ENCODE assay signal across 18 mouse cellular contexts in the genomic region with DNA sequence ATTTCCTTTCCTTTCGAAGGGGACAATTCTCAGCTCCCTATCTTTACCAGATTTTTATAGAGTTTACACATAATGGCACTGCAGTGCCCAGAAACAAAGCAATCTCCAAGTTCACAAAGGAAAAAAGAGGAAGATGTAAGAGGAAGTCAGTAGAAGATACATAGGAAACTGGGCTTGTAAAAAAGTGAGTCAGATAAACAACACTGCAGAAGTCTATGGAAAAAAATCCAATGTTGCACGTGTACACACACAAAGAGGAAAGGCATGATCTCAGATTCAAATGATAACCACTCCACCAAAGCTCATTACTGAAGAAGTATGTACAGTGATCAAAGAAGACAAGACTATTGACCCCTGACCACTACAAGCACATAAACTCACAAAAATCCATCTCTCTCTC. TPM values are rescaled to one million over a fixed set of nuclear protein-coding genes. Genes with fewer than 3 reads are reported as not detected.
DNase-seq lines count a peak whose midpoint lies in the region; ATAC-seq and TF ChIP-seq lines count a peak whose summit lies in the region.
"Had no signal": no experiment of that assay in that cellular context is flagged by ENCODE, and none has a peak within 500 bp of the region (broad histone marks: within the 10 kb centered on the region; RNA-seq: fewer than 3 reads in every experiment).

No protein-coding gene starts in this region.

- 40% methylated on average over 2 of the region's 2 CpGs for WGBS in heart, embryonic 16.5 days
- 32% methylated on average over 2 of the region's 2 CpGs for WGBS in heart, adult 2 months
- 80% methylated on average over 2 of the region's 2 CpGs for WGBS in hindbrain, embryonic 12.5 days

- H3K9ac ChIP-seq in heart, embryonic 16.5 days (ENCODE audit: low read length): no peak overlapping the region
- H3K9ac ChIP-seq in heart, adult 2 months (ENCODE audit: low read depth, low read length): no peak overlapping the region
- H3K9ac ChIP-seq in MEL (ENCODE audit: control insufficient read depth, low read depth, low read length, poor library complexity, severe bottlenecking): no peak overlapping the region
- H3K9ac ChIP-seq in hindbrain, embryonic 12.5 days: no peak overlapping the region
- H3K9ac ChIP-seq: hindbrain, embryonic 15.5 days; liver, embryonic 13.5 days had no signal

- no peaks in the 10 kb centered on the region for H3K36me3 ChIP-seq in heart, embryonic 16.5 days (ENCODE audit: control insufficient read depth, insufficient read depth)
- no peaks in the 10 kb centered on the region for H3K36me3 ChIP-seq in heart, adult 2 months (ENCODE audit: control insufficient read depth, insufficient read depth, low read length)
- H3K36me3 ChIP-seq in MEL (ENCODE audit: control insufficient read depth in 1 of 2, insufficient read depth in 2 of 2, low read length in 2 of 2): no peaks in the 10 kb centered on the region; a peak in 1 of 4 replicates
- no peaks in the 10 kb centered on the region for H3K36me3 ChIP-seq in hindbrain, embryonic 12.5 days
- H3K36me3 ChIP-seq: forebrain, embryonic 10.5 days; hindbrain, embryonic 15.5 days; liver, embryonic 13.5 days; midbrain, embryonic 10.5 days had no signal

- no peak for TF ChIP-seq EP300 in heart, adult 2 months (IDR thresholded peaks at IDR 0.05; ENCODE audit: insufficient read depth, low read depth, low read length)
- TF ChIP-seq EP300 in MEL (IDR thresholded peaks at IDR 0.05; ENCODE audit: low read depth in 1 of 2, low read length in 2 of 2): peak in 1 of 2 experiments; percentile 63; a peak in 2 of 4 replicates

- H3K4me1 ChIP-seq in heart, embryonic 16.5 days (ENCODE audit: control insufficient read depth, insufficient read depth, low read length): no peaks in the 10 kb centered on the region
- no peaks in the 10 kb centered on the region for H3K4me1 ChIP-seq in heart, adult 2 months (ENCODE audit: control insufficient read depth, insufficient read depth, low read length)
- H3K4me1 ChIP-seq in MEL (ENCODE audit: control insufficient read depth in 1 of 2, insufficient read depth in 2 of 2, low read length in 2 of 2): no peaks in the 10 kb centered on the region; a peak in 1 of 4 replicates
- H3K4me1 ChIP-seq in brown adipose tissue, adult 24 weeks (ENCODE audit: control insufficient read depth, insufficient read depth, insufficient read length, low read length): no peaks in the 10 kb centered on the region; the same call in 1 of the 2 replicates
- no peaks in the 10 kb centered on the region for H3K4me1 ChIP-seq in hindbrain, embryonic 12.5 days
- H3K4me1 ChIP-seq: forebrain, embryonic 10.5 days; hindbrain, embryonic 15.5 days; liver, embryonic 13.5 days had no signal

- 0 out of 2 replicates have a peak overlapping the region, but pooled peaks have one; percentile 10 for H3K27ac ChIP-seq in heart, embryonic 16.5 days (ENCODE audit: low read length)
- no peak overlapping the region for H3K27ac ChIP-seq in heart, adult 2 months
- no peak overlapping the region for H3K27ac ChIP-seq in MEL (ENCODE audit: control insufficient read depth, low read depth, low read length)
- 0 out of 2 replicates have a peak overlapping the region, but pooled peaks have one; percentile 48 for H3K27ac ChIP-seq in brown adipose tissue, adult 24 weeks (replicated peaks; ENCODE audit: low read depth, low read length)
- H3K27ac ChIP-seq in hindbrain, embryonic 12.5 days: no peak overlapping the region
- H3K27ac ChIP-seq: forebrain, embryonic 10.5 days; hindbrain, embryonic 15.5 days; liver, embryonic 13.5 days; midbrain, embryonic 10.5 days; stomach, postnatal 0 days had no signal

- H3K27me3 ChIP-seq in heart, embryonic 16.5 days (ENCODE audit: control insufficient read depth, insufficient read depth, low read length): no peaks in the 10 kb centered on the region
- H3K27me3 ChIP-seq in heart, adult 2 months (ENCODE audit: control insufficient read depth, insufficient read depth, low read length): no peaks in the 10 kb centered on the region
- no peaks in the 10 kb centered on the region for H3K27me3 ChIP-seq in MEL (ENCODE audit: control insufficient read depth in 1 of 2, insufficient read depth in 2 of 2, low read length in 2 of 2)
- no peaks in the 10 kb centered on the region for H3K27me3 ChIP-seq in hindbrain, embryonic 12.5 days
- H3K27me3 ChIP-seq: hindbrain, embryonic 15.5 days; liver, embryonic 13.5 days had no signal

- intact Hi-C loops in heart, adult 2 months (cut with DNase I): no loop called here

- no peak for TF ChIP-seq POLR2A in heart, adult 2 months (IDR thresholded peaks at IDR 0.05; ENCODE audit: insufficient read depth, low read depth, low read length)
- no peak for TF ChIP-seq POLR2A in MEL (IDR thresholded peaks at IDR 0.05; ENCODE audit: control insufficient read depth in 1 of 2, insufficient read depth in 1 of 2, low read depth in 1 of 2, low read length in 2 of 2, poor library complexity in 1 of 2)

- DNase-seq in heart, adult 2 months: no peak
- peak; percentile 45 for DNase-seq in MEL (ENCODE audit: low read depth, low spot score)
- no peak for DNase-seq in frontal cortex, postnatal 10 days (ENCODE audit: low spot score in 2 of 2)
- DNase-seq: adrenal gland, postnatal 25 days; cerebellum, adult 2 months; cerebellum, postnatal 36 days; heart, adult 11 months; liver, embryonic 13.5 days; lung, postnatal 10 days had no signal

- no peaks in the 10 kb centered on the region for H3K9me3 ChIP-seq in heart, embryonic 16.5 days (replicated peaks; ENCODE audit: control insufficient read depth, low read length)
- H3K9me3 ChIP-seq in MEL (replicated peaks; ENCODE audit: insufficient read depth, low read length): no peaks in the 10 kb centered on the region
- H3K9me3 ChIP-seq in hindbrain, embryonic 12.5 days (replicated peaks): no peaks in the 10 kb centered on the region
- H3K9me3 ChIP-seq: hindbrain, embryonic 15.5 days; liver, embryonic 13.5 days had no signal

- no peaks in the 10 kb centered on the region for H3K79me2 ChIP-seq in heart, adult 2 months (replicated peaks; ENCODE audit: control insufficient read depth, insufficient read depth, low read length)
- H3K79me2 ChIP-seq in MEL (ENCODE audit: control insufficient read depth, insufficient read depth, low read length, poor library complexity): no peaks in the 10 kb centered on the region

- no peak overlapping the region for H3K4me3 ChIP-seq in heart, embryonic 16.5 days (ENCODE audit: low read length)
- H3K4me3 ChIP-seq in heart, adult 2 months: no peak overlapping the region
- no peak overlapping the region for H3K4me3 ChIP-seq in MEL (ENCODE audit: control insufficient read depth in 1 of 2, insufficient read depth in 1 of 2, low read depth in 2 of 2, low read length in 2 of 2)
- no peak overlapping the region for H3K4me3 ChIP-seq in brown adipose tissue, adult 24 weeks (ENCODE audit: insufficient read depth, low read depth, low read length)
- no peak overlapping the region for H3K4me3 ChIP-seq in hindbrain, embryonic 12.5 days
- H3K4me3 ChIP-seq: forebrain, embryonic 10.5 days; hindbrain, embryonic 15.5 days; liver, embryonic 13.5 days; midbrain, embryonic 10.5 days had no signal

- H3K4me2 ChIP-seq in heart, embryonic 16.5 days (ENCODE audit: low read depth, low read length): no peak overlapping the region
- no peak overlapping the region for H3K4me2 ChIP-seq in hindbrain, embryonic 12.5 days (replicated peaks)
- H3K4me2 ChIP-seq: hindbrain, embryonic 15.5 days; liver, embryonic 13.5 days had no signal

- no peak for TF ChIP-seq CTCF in heart, adult 2 months (IDR thresholded peaks at IDR 0.05)
- TF ChIP-seq CTCF in MEL (IDR thresholded peaks at IDR 0.05 in 2 of 3, conservative IDR thresholded peaks at IDR 0.05 in 1 of 3; ENCODE audit: control insufficient read depth in 1 of 3, insufficient read depth in 1 of 3, low read depth in 2 of 3, low read length in 3 of 3, poor library complexity in 1 of 3, severe bottlenecking in 1 of 3): no peak

- no peak for ATAC-seq in heart, embryonic 16.5 days (replicated peaks; ENCODE audit: extremely low read depth, insufficient read depth, low FRiP score)
- peak; percentile 90 for ATAC-seq in megakaryocyte progenitor cell, adult 5-6 weeks (replicated peaks; ENCODE audit: poor library complexity)
- ATAC-seq in hindbrain, embryonic 12.5 days (ENCODE audit: low FRiP score): no peak
- ATAC-seq: intestine, embryonic 16.5 days had no signal

- no peak for TF ChIP-seq RAD21 in MEL (IDR thresholded peaks at IDR 0.05; ENCODE audit: low read depth, low read length)

TF ChIP-seq in MEL, 35 proteins besides CTCF, POLR2A, EP300 and RAD21 (continues in another document):
- TF ChIP-seq USF2 (IDR thresholded peaks at IDR 0.05; ENCODE audit: borderline replicate concordance in 1 of 2, insufficient read depth in 1 of 2, low read depth in 1 of 2, low read length in 2 of 2): no peak
- no peak for TF ChIP-seq MAZ (IDR thresholded peaks at IDR 0.05; ENCODE audit: low read depth, low read length)
- no peak for TF ChIP-seq SMC3 (IDR thresholded peaks at IDR 0.05; ENCODE audit: low read depth, low read length)
- TF ChIP-seq MYC (IDR thresholded peaks at IDR 0.05; ENCODE audit: low read depth, low read length): peak; percentile 34; the same call in 1 of the 2 replicates
- peak; percentile 39 for TF ChIP-seq GATA1 (IDR thresholded peaks at IDR 0.05; ENCODE audit: low read depth, low read length)

RNA-seq across cellular contexts. Expression of a gene that starts 51.3 kb away (rescaled TPM):
- 1.1 and 1.2 TPM in 2 replicates for polyA plus RNA-seq in heart, embryonic 16.5 days (2015; fragmentation: Nextera tagmentation; extraction: Ambion mirVana)
- total RNA-seq in heart, adult 2 months (2021): 1 to 10 TPM; 1.0 to 1.1 TPM
- polyA plus RNA-seq in heart, adult 2 months (2012; rRNA removed): 0.55 and 0.85 TPM in 2 replicates
- not detected in 2 replicates for total RNA-seq in MEL (2012; rRNA removed)
- polyA plus RNA-seq in MEL (2012; ENCODE audit: insufficient read depth in 1 of 2, insufficient read length in 2 of 2, low read depth in 1 of 2, low replicate concordance in 2 of 2, missing spikeins in 1 of 2): not detected
- 0.67 and 0.91 TPM in 2 replicates for polyA plus RNA-seq in brown adipose tissue, adult 24 weeks (2012; ENCODE audit: insufficient read depth, insufficient read length, missing spikeins)
- total RNA-seq in megakaryocyte progenitor cell, adult 5-6 weeks (2015): 0.02 and 0.34 TPM in 2 replicates
- not detected in 2 replicates for total RNA-seq in megakaryocyte progenitor cell, adult 5-6 weeks (2017)
- 8.5 and 12.5 TPM in 2 replicates for polyA plus RNA-seq in hindbrain, embryonic 12.5 days (2016; fragmentation: Nextera tagmentation; extraction: Ambion mirVana)

RNA-seq across cellular contexts. Expression of a gene that starts 51.4 kb away (rescaled TPM):
- 51.9 and 54.0 TPM in 2 replicates for polyA plus RNA-seq in heart, embryonic 16.5 days (2015; fragmentation: Nextera tagmentation; extraction: Ambion mirVana)
- total RNA-seq in heart, adult 2 months (2021): 10 to 100 TPM; 19.4 to 19.5 TPM
- polyA plus RNA-seq in heart, adult 2 months (2012; rRNA removed): 12.5 and 19.7 TPM in 2 replicates
- total RNA-seq in MEL (2012; rRNA removed): not detected in 2 replicates
- polyA plus RNA-seq in MEL (2012; ENCODE audit: insufficient read depth in 1 of 2, insufficient read length in 2 of 2, low read depth in 1 of 2, low replicate concordance in 2 of 2, missing spikeins in 1 of 2): not detected
- polyA plus RNA-seq in brown adipose tissue, adult 24 weeks (2012; ENCODE audit: insufficient read depth, insufficient read length, missing spikeins): 39.0 and 41.2 TPM in 2 replicates
- total RNA-seq in megakaryocyte progenitor cell, adult 5-6 weeks (2015): 0.17 and 0.54 TPM in 2 replicates
- 1.2 TPM in 1 of 2 replicates, not detected in the other for total RNA-seq in megakaryocyte progenitor cell, adult 5-6 weeks (2017)
- polyA plus RNA-seq in hindbrain, embryonic 12.5 days (2016; fragmentation: Nextera tagmentation; extraction: Ambion mirVana): 69.2 and 71.7 TPM in 2 replicates

Comparison
In these comparisons a context has a peak if more than half of its experiments do, and no peak if none do; other contexts are left out.
1. H3K27ac ChIP-seq: peak in heart, embryonic 16.5 days (single experiment) and brown adipose tissue, adult 24 weeks (single experiment); none in heart, adult 2 months (single experiment), MEL (single experiment) and hindbrain, embryonic 12.5 days (single experiment).
2. RNA of a gene that starts 51.4 kb away (polyA plus RNA-seq): 69.2 to 71.7 TPM in hindbrain, embryonic 12.5 days, 51.9 to 54.0 TPM in heart, embryonic 16.5 days, 39.0 to 41.2 TPM in brown adipose tissue, adult 24 weeks and 12.5 to 19.7 TPM in heart, adult 2 months; not detected in MEL; every median in the first group is over 10 times any median in the second.